Mouse (Mus musculus) stomach, postnatal 0 days (tissue): ENCODE measurements at regions not wholly inside any gene's neighbourhood (a gene's known extent, or its start where the extent isn't known, plus 50 kb on each side); places are given as distances from the start of the nearest gene placed in this dataset.
"Not testable (repeated sequence)": the region's sequence is repeated elsewhere in the genome, so short reads cannot be mapped to it uniquely, and the experiment has no call there.

Source experiments
- ATAC-seq: fragments of 200-750 bp; cut with Nextera tagmentation; 2 replicates; pipeline ENCODE4 v1.8.0; 2017; ENCODE audit not compliant: low FRiP score, low TSS enrichment
- DNase-seq: peaks from one replicate; pipeline ENCODE4 v3.0.0-alpha.2; 2016; ENCODE audit warnings: low spot score
- H3K27ac ChIP-seq: fragments of 300-500 bp; sonication (generic); replicated peaks from 2 replicates; pipeline ENCODE4 v1.5.1; 2014; ENCODE audit warnings: mild to moderate bottlenecking, control low read depth
- H3K27me3 ChIP-seq: fragments of 300-500 bp; sonication (generic); 2 replicates; pipeline ENCODE4 v1.6.1; 2014; ENCODE audit warnings: low read length; ENCODE audit not compliant: control insufficient read depth, insufficient read depth
- H3K36me3 ChIP-seq: fragments of 300-500 bp; sonication (generic); 2 replicates; pipeline ENCODE4 v1.6.1; 2014; ENCODE audit warnings: low read length, mixed read lengths; ENCODE audit not compliant: control insufficient read depth, insufficient read depth
- H3K4me1 ChIP-seq: fragments of 300-500 bp; sonication (generic); replicated peaks from 2 replicates; pipeline ENCODE4 v1.6.1; 2014; ENCODE audit warnings: antibody characterized with exemption; ENCODE audit not compliant: control insufficient read depth, insufficient read depth
- H3K4me2 ChIP-seq: fragments of 300-500 bp; sonication (generic); replicated peaks from 2 replicates; pipeline ENCODE4 v1.6.1; 2014; ENCODE audit warnings: low read depth, mild to moderate bottlenecking, control low read depth, moderate library complexity
- H3K4me3 ChIP-seq: fragments of 300-500 bp; sonication (generic); 2 replicates; pipeline ENCODE4 v1.5.1; 2014; ENCODE audit warnings: low read depth, low read length, control low read depth
- H3K9ac ChIP-seq: fragments of 300-500 bp; sonication (generic); 2 replicates; pipeline ENCODE4 v1.6.1; 2014; ENCODE audit warnings: mild to moderate bottlenecking, low read length, control low read depth, mixed read lengths
- H3K9me3 ChIP-seq: fragments of 300-500 bp; sonication (generic); 2 replicates; pipeline ENCODE4 v1.6.1; 2016; ENCODE audit warnings: low read length; ENCODE audit not compliant: control insufficient read depth
- CTCF ChIP-seq: IDR thresholded peaks from 2 replicates; pipeline ENCODE4 v1.5.1; 2016; ENCODE audit warnings: antibody characterized with exemption, low read depth, mild to moderate bottlenecking, moderate library complexity
- EP300 ChIP-seq: optimal IDR thresholded peaks from 2 replicates; pipeline ENCODE3; 2016; ENCODE audit warnings: antibody characterized with exemption
- WGBS: fragments of 180-500 bp; shearing (Covaris S2); extraction: QIAGEN DNeasy Blood & Tissue Kit; methylation state at CpG from one replicate; pipeline ENCODE4 v1.1.7; 2014; 5-methylcytosine and 5-hydroxymethylcytosine counted together

DNA sequence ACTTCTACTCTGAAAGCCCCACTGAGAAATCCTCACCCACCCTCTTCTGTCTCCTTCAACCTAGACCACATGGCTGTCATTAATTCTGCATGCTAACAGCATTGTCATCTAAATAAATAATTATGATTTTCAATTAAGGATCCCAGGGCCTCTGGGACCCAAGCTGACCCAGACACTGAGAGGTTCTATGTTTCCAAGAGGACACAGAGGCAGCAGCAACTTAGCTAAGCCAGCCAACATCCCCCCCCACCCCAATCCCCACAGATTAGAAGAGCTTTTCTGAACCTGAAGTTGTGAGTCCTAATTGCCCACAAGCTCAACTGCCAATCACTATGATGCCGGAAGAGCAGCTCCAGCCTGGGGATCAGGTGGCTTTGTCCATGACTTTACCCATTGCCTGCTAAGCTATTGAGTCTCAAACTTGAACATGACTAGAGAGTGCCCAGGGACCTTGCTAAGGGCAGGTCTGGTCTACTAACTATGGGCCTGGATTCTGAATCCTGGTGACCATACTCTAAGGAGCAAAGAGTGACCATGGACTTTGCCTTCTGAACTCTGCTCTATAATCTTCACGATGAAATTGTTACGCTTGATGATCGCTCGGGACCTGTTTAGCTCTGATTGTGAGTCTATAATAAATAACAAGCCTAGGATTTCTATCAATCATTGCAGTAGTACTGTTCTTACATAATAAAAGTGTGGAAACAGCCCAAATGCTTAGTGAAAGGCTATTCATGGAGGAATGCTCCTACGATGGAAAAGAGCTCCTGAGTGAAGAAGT, 115.4 kb downstream of the Dmrta2 start:
- Histone ChIP-seq H3K4me3 (no peak overlapping the region), H3K27me3 (no peaks in the 10 kb centered on the region), H3K4me1 (no peaks in the 10 kb centered on the region), H3K9me3 (no peaks in the 10 kb centered on the region), H3K9ac (no peak overlapping the region), H3K27ac (no peak overlapping the region), H3K4me2 (no peak overlapping the region), H3K36me3 (no peaks in the 10 kb centered on the region)
- 89% methylated on average over 6 of the region's 6 CpGs for WGBS
- DNase-seq (no peak), ATAC-seq (no peak)
- TF ChIP-seq EP300 = no peak
- no peak for TF ChIP-seq CTCF

GRCm38 (mm10) chr4:110094541-110094940, 116.7 kb downstream of the Dmrta2 start:
- Histone ChIP-seq H3K9me3 (no peaks in the 10 kb centered on the region), H3K27me3 (no peaks in the 10 kb centered on the region), H3K9ac (no peak overlapping the region), H3K27ac (no peak overlapping the region), H3K4me1 (no peaks in the 10 kb centered on the region), H3K4me3 (no peak overlapping the region), H3K4me2 (no peak overlapping the region), H3K36me3 (no peaks in the 10 kb centered on the region)
- TF ChIP-seq CTCF (no peak), EP300 (no peak)
- ATAC-seq (no peak), DNase-seq (no peak)
- 63% methylated on average over 1 of the region's 1 CpGs for WGBS

DNA sequence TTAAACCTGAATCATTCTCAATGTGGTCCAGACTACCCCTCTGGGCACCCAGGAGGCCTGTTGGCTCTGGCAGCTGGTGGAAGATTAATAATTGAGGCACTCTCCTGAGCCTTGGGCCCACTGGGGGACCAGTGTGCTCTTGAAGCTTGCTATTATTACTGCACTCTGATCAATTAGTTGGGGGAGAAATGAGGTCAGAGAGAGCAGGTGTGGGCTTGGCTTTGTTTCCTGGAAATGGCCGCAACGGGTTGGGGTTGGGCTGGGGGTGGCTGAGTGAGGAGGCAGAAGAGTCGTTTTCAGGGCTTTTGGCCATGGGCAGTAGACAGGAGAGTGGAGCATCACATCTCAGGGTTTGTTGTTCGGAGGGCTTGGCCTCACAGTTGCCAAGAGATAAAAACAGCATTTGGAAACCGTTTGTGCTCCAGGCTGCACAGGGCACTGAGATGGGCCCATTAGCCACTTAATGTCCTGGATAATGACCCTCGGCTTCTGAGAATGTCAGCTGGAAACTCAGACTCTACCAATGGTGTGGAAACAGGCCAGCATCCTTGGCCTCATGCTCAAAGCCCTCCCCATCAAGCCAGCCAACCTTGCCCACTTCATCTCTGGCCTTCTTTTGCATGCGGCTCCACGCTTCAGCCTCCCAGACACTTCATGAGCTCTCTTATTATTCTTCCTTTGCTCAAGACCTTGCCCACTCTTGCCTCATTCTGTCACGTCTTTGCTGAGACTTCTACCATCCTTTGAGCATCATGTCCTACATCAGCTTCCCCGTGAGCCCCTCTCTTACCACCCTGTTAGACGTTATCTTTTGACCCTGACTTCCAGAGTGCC, 118.1 kb downstream of the Dmrta2 start:
- Histone ChIP-seq H3K9me3 (no peaks in the 10 kb centered on the region), H3K27me3 (no peaks in the 10 kb centered on the region), H3K4me2 (no peak overlapping the region), H3K27ac (no peak overlapping the region), H3K36me3 (no peaks in the 10 kb centered on the region), H3K9ac (no peak overlapping the region), H3K4me1 (no peaks in the 10 kb centered on the region), H3K4me3 (no peak overlapping the region)
- no peak for ATAC-seq
- DNase-seq = no peak
- 72% methylated on average over 11 of the region's 11 CpGs for WGBS
- TF ChIP-seq CTCF (no peak), EP300 (no peak)

DNA sequence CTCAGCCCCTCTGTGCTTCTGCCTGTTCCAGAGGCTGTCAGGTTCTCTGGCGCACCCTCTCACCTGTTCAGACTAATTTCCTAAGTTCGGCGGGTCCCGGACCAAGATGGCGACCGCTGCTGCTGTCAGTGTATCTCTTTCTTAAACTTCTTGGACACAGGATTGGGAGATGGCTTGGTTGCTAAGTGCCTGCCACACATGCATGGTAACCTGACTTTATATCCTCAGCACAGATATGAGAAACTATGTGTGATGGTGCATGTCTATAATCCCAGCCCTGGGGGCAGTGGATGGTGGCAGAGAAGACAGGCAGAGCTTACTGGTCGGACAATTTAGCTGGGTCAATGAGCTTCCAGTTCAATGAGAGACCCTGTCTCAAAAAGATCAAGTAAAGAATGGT, 126.3 kb downstream of the Dmrta2 start:
- H3K27ac ChIP-seq, H3K27me3 ChIP-seq, H3K9ac ChIP-seq, H3K4me3 ChIP-seq, DNase-seq, H3K4me2 ChIP-seq, H3K4me1 ChIP-seq, ATAC-seq, H3K36me3 ChIP-seq, H3K9me3 ChIP-seq: not testable (repeated sequence)
- 91% methylated on average over 6 of the region's 7 CpGs for WGBS

DNA sequence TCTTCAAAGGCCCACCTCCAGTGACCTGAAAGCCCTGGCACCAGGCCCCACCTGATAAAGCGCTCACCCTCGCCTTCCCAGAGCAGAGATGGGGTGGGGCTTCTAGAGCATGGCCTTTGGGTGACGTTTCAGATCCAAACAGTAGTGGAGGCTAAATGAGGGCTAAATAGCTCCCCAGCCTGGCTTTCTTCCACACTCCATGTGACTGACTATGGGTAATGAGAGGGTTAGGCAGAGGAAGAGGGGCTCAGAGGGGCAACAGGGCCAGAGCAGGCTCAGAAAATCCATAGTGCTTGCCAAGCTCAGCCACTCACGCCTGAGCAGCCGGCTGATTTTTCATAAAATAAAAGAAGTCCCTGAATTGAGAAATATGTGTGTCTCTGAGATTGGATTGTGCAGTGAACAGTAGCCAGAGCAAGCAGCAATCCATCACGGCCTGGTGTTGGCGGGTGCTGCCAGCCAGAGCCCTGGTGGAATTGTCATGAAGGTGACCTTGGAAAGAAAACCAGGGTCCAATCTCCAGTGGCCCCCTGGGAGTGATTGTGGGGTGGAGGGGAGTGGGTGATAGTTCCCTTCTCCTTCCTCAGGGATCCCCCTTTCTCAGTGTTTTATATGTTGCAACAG, 128.9 kb downstream of the Dmrta2 start:
- no peak for TF ChIP-seq CTCF
- TF ChIP-seq EP300 = no peak
- no peak overlapping the region for H3K4me2 ChIP-seq
- H3K27me3 ChIP-seq = no peaks in the 10 kb centered on the region
- H3K4me1 ChIP-seq = no peaks in the 10 kb centered on the region
- DNase-seq = no peak
- H3K9ac ChIP-seq = no peak overlapping the region
- 71% methylated on average over 7 of the region's 7 CpGs for WGBS
- no peak overlapping the region for H3K4me3 ChIP-seq
- no peaks in the 10 kb centered on the region for H3K9me3 ChIP-seq
- no peak overlapping the region for H3K27ac ChIP-seq
- H3K36me3 ChIP-seq = no peaks in the 10 kb centered on the region
- no peak; the same call in 1 of the 2 replicates for ATAC-seq
